Mouse (Mus musculus) hindbrain, embryonic 11.5 days (tissue): Measurements from ENCODE around the gene Shisa5. TPM values are rescaled to one million over a fixed set of nuclear protein-coding genes. Genes with fewer than 3 reads are reported as not detected.
A peak's percentile ranks its signal among the peaks of the same experiment; 100 is the strongest.

Source experiments
- ATAC-seq: fragments of 200-750 bp; cut with Nextera tagmentation; 2 replicates; pipeline ENCODE4 v1.8.0; 2017; ENCODE audit warnings: mild to moderate bottlenecking, moderate TSS enrichment, moderate library complexity; ENCODE audit not compliant: low FRiP score
- DNase-seq: peaks from one replicate; pipeline ENCODE4 v3.0.0-alpha.2; 2015; ENCODE audit warnings: low spot score
- H3K27ac ChIP-seq: fragments of 300-500 bp; sonication (generic); 2 replicates; pipeline ENCODE4 v1.5.1; 2014; ENCODE audit warnings: mild to moderate bottlenecking, low read depth, low read length
- H3K27me3 ChIP-seq: fragments of 300-500 bp; sonication (generic); 2 replicates; pipeline ENCODE4 v1.6.1; 2014; ENCODE audit warnings: mild to moderate bottlenecking, low read length, moderate library complexity, mixed read lengths; ENCODE audit not compliant: control insufficient read depth, insufficient read depth
- H3K36me3 ChIP-seq: fragments of 300-500 bp; sonication (generic); 2 replicates; pipeline ENCODE4 v1.6.1; 2014; ENCODE audit warnings: mild to moderate bottlenecking, low read length, moderate library complexity, mixed read lengths; ENCODE audit not compliant: control insufficient read depth, insufficient read depth
- H3K4me1 ChIP-seq: fragments of 300-500 bp; sonication (generic); replicated peaks from 2 replicates; pipeline ENCODE4 v1.6.1; 2014; ENCODE audit warnings: low read length, mixed read lengths; ENCODE audit not compliant: control insufficient read depth, insufficient read depth
- H3K4me2 ChIP-seq: fragments of 300-500 bp; sonication (generic); replicated peaks from 2 replicates; pipeline ENCODE4 v1.6.1; 2014; ENCODE audit warnings: mild to moderate bottlenecking, low read depth, low read length
- H3K4me3 ChIP-seq: fragments of 300-500 bp; sonication (generic); 2 replicates; pipeline ENCODE4 v1.5.1; 2014; ENCODE audit warnings: low read depth, low read length
- H3K9ac ChIP-seq: fragments of 300-500 bp; sonication (generic); 2 replicates; pipeline ENCODE4 v1.6.1; 2014; ENCODE audit warnings: low read depth, low read length
- H3K9me3 ChIP-seq: fragments of 300-500 bp; sonication (generic); 2 replicates; pipeline ENCODE4 v1.6.1; 2016; ENCODE audit warnings: low read length; ENCODE audit not compliant: control insufficient read depth
- WGBS: fragments of 180-500 bp; shearing (Covaris S2); extraction: QIAGEN DNeasy Blood & Tissue Kit; methylation state at CpG from one replicate; pipeline ENCODE4 v1.1.7; 2014; 5-methylcytosine and 5-hydroxymethylcytosine counted together
- polyA plus RNA-seq: library from polyadenylated mRNA; unstranded; fragments of >200 nt; fragmentation: Nextera tagmentation; extraction: Ambion mirVana; gene quantifications from 2 replicates; pipeline ENCODE4 v1.2.1, GENCODE M21; 2014

The Shisa5 gene
- polyA plus RNA-seq, 1 experiment from 2014 or later, result 33.4 TPM

DNA sequence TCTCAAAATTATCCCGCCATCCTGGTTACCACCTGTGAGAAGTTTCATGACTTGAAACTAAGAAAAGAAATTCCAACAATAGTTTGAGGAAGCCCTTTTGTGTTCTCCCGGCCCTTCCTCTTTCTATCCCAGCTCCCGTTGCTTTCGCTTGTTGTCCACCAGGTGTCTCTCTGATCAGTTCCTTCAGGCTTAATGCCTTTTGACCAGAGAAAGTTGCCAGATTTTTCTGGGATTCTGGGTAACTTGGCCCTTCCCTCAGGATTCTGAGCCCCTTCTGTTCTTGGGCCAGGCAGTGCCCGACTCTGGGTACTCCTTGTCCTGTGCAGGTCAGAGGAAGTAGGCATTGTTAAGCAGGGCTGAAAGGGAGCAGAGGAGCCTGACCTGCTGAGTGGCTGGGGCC, 49.6 kb downstream of the Shisa5 start:
- H3K4me2 ChIP-seq, result no peak overlapping the region
- H3K9ac ChIP-seq, result no peak overlapping the region
- ATAC-seq (no peak), DNase-seq (peak; percentile 57)
- peaks cover 3% of the 10 kb centered on the region; the same call in 1 of the 2 replicates for H3K4me1 ChIP-seq
- H3K27ac ChIP-seq, result no peak overlapping the region
- H3K27me3 ChIP-seq, result no peaks in the 10 kb centered on the region
- H3K36me3 ChIP-seq, result no peaks in the 10 kb centered on the region
- no peaks in the 10 kb centered on the region for H3K9me3 ChIP-seq
- 15% methylated on average over 5 of the region's 5 CpGs for WGBS
- H3K4me3 ChIP-seq, result no peak overlapping the region

GRCm38 (mm10) chr9:109090446-109090845, 52.1 kb downstream of the Shisa5 start:
- Histone ChIP-seq H3K4me2 (no peak overlapping the region), H3K9me3 (no peaks in the 10 kb centered on the region), H3K4me1 (0 out of 2 replicates have a peak, but pooled peaks cover 2% of the 10 kb centered on the region), H3K4me3 (no peak overlapping the region), H3K27me3 (no peaks in the 10 kb centered on the region), H3K9ac (no peak overlapping the region), H3K36me3 (no peaks in the 10 kb centered on the region), H3K27ac (no peak overlapping the region)
- 69% methylated on average over 15 of the region's 15 CpGs for WGBS
- DNase-seq (no peak), ATAC-seq (no peak)

DNA sequence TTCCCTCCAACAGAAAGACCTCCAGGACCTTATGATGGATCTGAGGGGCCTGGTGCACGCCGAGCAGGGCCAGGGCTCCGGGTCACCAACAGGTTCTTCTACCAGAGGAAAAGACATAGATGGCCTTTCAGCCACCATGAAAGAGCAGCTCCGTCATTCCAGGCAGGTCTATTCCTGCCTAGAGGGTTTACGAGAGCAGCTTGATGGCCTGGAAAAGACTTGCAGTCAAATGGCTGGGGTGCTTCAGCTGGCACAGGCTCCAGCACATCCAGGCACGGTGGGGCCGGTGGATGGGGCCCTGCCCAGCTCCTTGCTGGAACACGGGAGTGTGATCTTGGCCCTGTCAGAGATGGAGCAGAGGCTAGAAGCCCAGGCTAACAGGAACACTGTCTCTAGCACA, 53.4 kb downstream of the Shisa5 start:
- Histone ChIP-seq H3K4me2 (no peak overlapping the region), H3K4me3 (no peak overlapping the region), H3K9ac (no peak overlapping the region), H3K27ac (no peak overlapping the region), H3K4me1 (0 out of 2 replicates have a peak, but pooled peaks cover 4% of the 10 kb centered on the region), H3K9me3 (no peaks in the 10 kb centered on the region), H3K27me3 (no peaks in the 10 kb centered on the region), H3K36me3 (no peaks in the 10 kb centered on the region)
- 94% methylated on average over 8 of the region's 8 CpGs for WGBS
- no peak for DNase-seq
- no peak for ATAC-seq

GRCm38 (mm10) chr9:109092799-109093198, 54.4 kb downstream of the Shisa5 start:
- H3K4me1 ChIP-seq, result peaks cover 11% of the 10 kb centered on the region
- no peak for ATAC-seq
- 26% methylated on average over 6 of the region's 6 CpGs for WGBS

GRCm38 (mm10) chr9:109093786-109094552, 55.6 kb downstream of the Shisa5 start:
- H3K9ac ChIP-seq, result peak overlapping the region; percentile 98
- H3K4me3 ChIP-seq, result peak overlapping the region; percentile 64; the same call in 1 of the 2 replicates
- no peak for ATAC-seq
- no peaks in the 10 kb centered on the region for H3K27me3 ChIP-seq
- DNase-seq, result no peak
- H3K27ac ChIP-seq, result peak overlapping the region; percentile 100
- no peaks in the 10 kb centered on the region for H3K9me3 ChIP-seq
- WGBS, result 22% methylated on average over 11 of the region's 11 CpGs
- peaks cover 20% of the 10 kb centered on the region for H3K4me1 ChIP-seq
- peak overlapping the region; percentile 96 for H3K4me2 ChIP-seq
- H3K36me3 ChIP-seq, result no peaks in the 10 kb centered on the region

More at GRCm38 (mm10) chr9:109092799-109093198, 54.4 kb downstream of the Shisa5 start:
- no peak overlapping the region for H3K4me3 ChIP-seq
- H3K9ac ChIP-seq, result no peak overlapping the region
- H3K4me2 ChIP-seq, result no peak overlapping the region
- no peak for DNase-seq
- no peaks in the 10 kb centered on the region for H3K36me3 ChIP-seq
- no peaks in the 10 kb centered on the region for H3K27me3 ChIP-seq
- no peak overlapping the region for H3K27ac ChIP-seq
- no peaks in the 10 kb centered on the region for H3K9me3 ChIP-seq

DNA sequence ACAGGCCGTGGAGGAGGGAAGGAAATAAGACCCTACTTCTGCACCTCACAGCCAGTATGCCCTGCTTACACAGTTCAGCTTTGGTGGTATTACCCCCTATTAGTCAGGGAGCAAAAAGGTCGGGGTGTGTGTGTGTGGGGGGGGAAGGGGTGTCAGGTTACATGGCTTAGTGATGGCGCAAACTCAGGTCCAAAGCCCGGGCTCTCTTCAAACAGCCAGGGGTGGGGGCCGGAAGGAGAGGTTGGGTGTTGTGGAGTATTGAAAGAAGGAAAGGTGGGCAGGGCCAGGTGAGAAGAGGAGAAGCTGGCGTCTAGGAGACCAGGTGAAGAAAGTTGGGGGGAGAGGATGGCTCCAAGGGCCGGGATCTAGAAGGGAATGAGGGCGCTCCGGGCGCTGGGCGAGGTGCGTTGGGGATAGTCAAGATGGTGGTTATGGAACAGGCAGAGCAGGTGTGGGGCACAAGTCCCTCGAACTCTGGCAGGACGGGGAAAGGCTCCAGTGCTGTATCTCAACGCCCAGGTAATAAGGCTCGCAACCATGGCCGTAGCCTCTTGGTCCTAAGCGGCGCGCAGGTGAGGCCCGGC, 56.3 kb downstream of the Shisa5 start:
- peak; percentile 55 for DNase-seq
- WGBS, result 1% methylated on average over 21 of the region's 21 CpGs
- Histone ChIP-seq H3K27ac (peak overlapping the region; percentile 100), H3K9ac (peak overlapping the region; percentile 98), H3K27me3 (no peaks in the 10 kb centered on the region), H3K4me2 (peak overlapping the region; percentile 96), H3K4me3 (peak overlapping the region; percentile 64), H3K36me3 (no peaks in the 10 kb centered on the region), H3K9me3 (no peaks in the 10 kb centered on the region), H3K4me1 (peaks cover 20% of the 10 kb centered on the region)
- ATAC-seq, result peak; percentile 8; the same call in 1 of the 2 replicates

- peaks cover 20% of the 10 kb centered on the region for H3K4me1 ChIP-seq
- peak within 1 kb of the TSS; percentile 98 for H3K9ac ChIP-seq
Measured at GRCm38 (mm10) chr9:109095137-109095982, 57.0 kb downstream of the Shisa5 start, which contains the start of gene Plxnb1. TSS of gene Plxnb1 (plus strand) at chr9:109095389.

GRCm38 (mm10) chr9:109096251-109096661, 57.9 kb downstream of the Shisa5 start:
- whole genome bisulfite sequencing, result 21% methylated on average over 9 of the region's 9 CpGs
- Histone ChIP-seq H3K4me1 (peaks cover 20% of the 10 kb centered on the region), H3K36me3 (peaks cover 2% of the 10 kb centered on the region; the same call in 1 of the 2 replicates), H3K4me3 (peak overlapping the region; percentile 64), H3K27ac (peak overlapping the region; percentile 100), H3K9ac (peak overlapping the region; percentile 98), H3K9me3 (no peaks in the 10 kb centered on the region), H3K27me3 (no peaks in the 10 kb centered on the region), H3K4me2 (peak overlapping the region; percentile 96)
- ATAC-seq, result no peak
- no peak for DNase-seq

More at GRCm38 (mm10) chr9:109095137-109095982, 57.0 kb downstream of the Shisa5 start, which contains the start of gene Plxnb1:
- Histone ChIP-seq H3K36me3 (no peaks in the 10 kb centered on the region; the same call in 1 of the 2 replicates), H3K9me3 (no peaks in the 10 kb centered on the region), H3K4me2 (peak within 1 kb of the TSS; percentile 96), H3K4me3 (peak within 1 kb of the TSS; percentile 64), H3K27me3 (no peaks in the 10 kb centered on the region), H3K27ac (peak within 1 kb of the TSS; percentile 100)
- peak; percentile 88 for DNase-seq
- under 1% methylated on average over 76 of the region's 102 CpGs for WGBS
- ATAC-seq, result peak; percentile 78
